Mouse (Mus musculus) embryonic facial prominence, embryonic 12.5 days (tissue): ENCODE measurements around the gene Fcmr. TPM values are rescaled to one million over a fixed set of nuclear protein-coding genes. Genes with fewer than 3 reads are reported as not detected.

Source experiments
- ATAC-seq: fragments of 200-750 bp; cut with Nextera tagmentation; 2 replicates; pipeline ENCODE4 v1.8.0; 2017; ENCODE audit not compliant: insufficient number of reproducible peaks, insufficient read depth, low FRiP score, low TSS enrichment
- H3K27ac ChIP-seq: fragments of 300-500 bp; sonication (generic); 2 replicates; pipeline ENCODE4 v1.5.1; 2016; ENCODE audit warnings: mild to moderate bottlenecking
- H3K27me3 ChIP-seq: fragments of 300-500 bp; sonication (generic); 2 replicates; pipeline ENCODE4 v1.6.1; 2016; ENCODE audit warnings: mild to moderate bottlenecking, moderate library complexity
- H3K36me3 ChIP-seq: fragments of 300-500 bp; sonication (generic); 2 replicates; pipeline ENCODE4 v1.6.1; 2016; ENCODE audit warnings: mild to moderate bottlenecking
- H3K4me1 ChIP-seq: fragments of 300-500 bp; sonication (generic); 2 replicates; pipeline ENCODE4 v1.6.1; 2016
- H3K4me2 ChIP-seq: fragments of 300-500 bp; sonication (generic); replicated peaks from 2 replicates; pipeline ENCODE4 v1.6.1; 2016; ENCODE audit warnings: mild to moderate bottlenecking, moderate library complexity
- H3K4me3 ChIP-seq: fragments of 300-500 bp; sonication (generic); 2 replicates; pipeline ENCODE4 v1.5.1; 2016; ENCODE audit warnings: mild to moderate bottlenecking
- H3K9ac ChIP-seq: fragments of 300-500 bp; sonication (generic); 2 replicates; pipeline ENCODE4 v1.6.1; 2016; ENCODE audit warnings: mild to moderate bottlenecking, moderate library complexity
- H3K9me3 ChIP-seq: fragments of 300-500 bp; sonication (generic); 2 replicates; pipeline ENCODE4 v1.6.1; 2016; ENCODE audit warnings: mild to moderate bottlenecking, moderate library complexity
- WGBS: fragments of 180-500 bp; shearing (Covaris S2); methylation state at CpG from one replicate; pipeline ENCODE4 v1.1.7; 2016; 5-methylcytosine and 5-hydroxymethylcytosine counted together
- polyA plus RNA-seq: library from polyadenylated mRNA; unstranded; fragments of >200 nt; fragmentation: Nextera tagmentation; extraction: Ambion mirVana; gene quantifications from 2 replicates; pipeline ENCODE4 v1.2.1, GENCODE M21; 2016

The Fcmr gene
- not detected in 2 replicates for polyA plus RNA-seq

DNA sequence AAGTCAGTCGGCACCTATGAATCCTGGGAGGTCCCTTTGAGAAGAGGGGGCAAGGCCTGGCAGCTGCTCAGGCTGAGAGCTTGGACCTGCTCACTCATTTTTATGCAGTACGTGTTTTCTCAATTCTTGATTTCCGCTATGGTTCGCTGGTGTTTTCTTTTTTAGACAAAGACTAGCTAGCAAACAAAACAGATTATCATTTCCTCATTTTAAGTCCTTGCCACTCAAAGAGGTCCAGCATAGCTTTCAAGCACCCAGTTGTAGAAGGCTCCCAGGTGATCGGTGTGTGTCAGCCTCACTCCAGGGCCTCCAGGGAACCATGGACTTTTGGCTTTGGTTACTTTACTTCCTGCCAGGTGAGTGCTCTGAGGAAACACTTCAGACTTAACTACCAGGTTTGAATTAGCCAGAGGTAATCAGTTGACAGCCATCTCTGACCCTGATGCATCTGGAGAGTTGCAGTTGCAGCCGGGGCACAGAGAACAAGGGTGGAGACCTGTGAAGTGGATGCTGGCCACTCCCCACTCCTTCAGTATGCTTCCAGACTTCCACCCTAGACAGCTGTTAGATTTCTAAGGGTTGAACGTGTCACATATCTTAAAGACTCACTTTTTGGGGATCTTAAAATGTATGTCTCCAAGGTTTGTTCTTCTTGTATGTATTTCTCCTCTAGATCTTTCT, at the start of gene Fcmr:
TSS of gene Fcmr (plus strand) at position 129 of the 681 bp plus-strand sequence.
- Histone ChIP-seq H3K4me1 (no peaks in the 10 kb centered on the region), H3K27me3 (no peaks in the 10 kb centered on the region), H3K4me3 (no peak within 1 kb of the TSS), H3K9me3 (no peaks in the 10 kb centered on the region), H3K4me2 (no peak within 1 kb of the TSS), H3K9ac (no peak within 1 kb of the TSS), H3K27ac (no peak within 1 kb of the TSS), H3K36me3 (no peaks in the 10 kb centered on the region)
- no peak for ATAC-seq
- WGBS = 86% methylated on average over 7 of the region's 7 CpGs

DNA sequence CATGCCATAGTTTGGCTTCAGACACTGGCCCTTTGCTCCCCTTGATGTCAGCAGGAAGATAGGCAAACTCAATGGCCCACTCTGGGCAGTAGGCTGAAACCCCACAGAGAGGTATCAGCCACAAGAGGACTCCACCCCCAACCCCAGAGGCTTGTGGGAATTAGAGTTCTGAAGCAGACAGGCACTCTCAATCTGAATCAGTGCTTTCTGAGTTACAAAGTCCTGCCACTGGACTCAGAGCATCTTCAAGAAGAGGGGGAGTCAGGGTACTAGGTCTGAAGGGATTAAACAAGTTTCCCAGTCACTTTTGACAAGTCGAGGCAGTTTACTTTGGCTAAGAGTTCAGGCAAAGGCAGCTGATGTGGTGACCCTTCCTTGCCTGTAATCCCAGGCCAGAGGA, 45.7 kb upstream of the Fcmr start:
- no peak overlapping the region for H3K4me2 ChIP-seq
- no peak overlapping the region for H3K4me3 ChIP-seq
- no peak overlapping the region for H3K9ac ChIP-seq
- 74% methylated on average over 1 of the region's 1 CpGs for WGBS
- no peak for ATAC-seq
- H3K4me1 ChIP-seq = no peaks in the 10 kb centered on the region
- H3K27ac ChIP-seq = no peak overlapping the region
- no peaks in the 10 kb centered on the region for H3K9me3 ChIP-seq
- H3K27me3 ChIP-seq = no peaks in the 10 kb centered on the region
- H3K36me3 ChIP-seq = no peaks in the 10 kb centered on the region

DNA sequence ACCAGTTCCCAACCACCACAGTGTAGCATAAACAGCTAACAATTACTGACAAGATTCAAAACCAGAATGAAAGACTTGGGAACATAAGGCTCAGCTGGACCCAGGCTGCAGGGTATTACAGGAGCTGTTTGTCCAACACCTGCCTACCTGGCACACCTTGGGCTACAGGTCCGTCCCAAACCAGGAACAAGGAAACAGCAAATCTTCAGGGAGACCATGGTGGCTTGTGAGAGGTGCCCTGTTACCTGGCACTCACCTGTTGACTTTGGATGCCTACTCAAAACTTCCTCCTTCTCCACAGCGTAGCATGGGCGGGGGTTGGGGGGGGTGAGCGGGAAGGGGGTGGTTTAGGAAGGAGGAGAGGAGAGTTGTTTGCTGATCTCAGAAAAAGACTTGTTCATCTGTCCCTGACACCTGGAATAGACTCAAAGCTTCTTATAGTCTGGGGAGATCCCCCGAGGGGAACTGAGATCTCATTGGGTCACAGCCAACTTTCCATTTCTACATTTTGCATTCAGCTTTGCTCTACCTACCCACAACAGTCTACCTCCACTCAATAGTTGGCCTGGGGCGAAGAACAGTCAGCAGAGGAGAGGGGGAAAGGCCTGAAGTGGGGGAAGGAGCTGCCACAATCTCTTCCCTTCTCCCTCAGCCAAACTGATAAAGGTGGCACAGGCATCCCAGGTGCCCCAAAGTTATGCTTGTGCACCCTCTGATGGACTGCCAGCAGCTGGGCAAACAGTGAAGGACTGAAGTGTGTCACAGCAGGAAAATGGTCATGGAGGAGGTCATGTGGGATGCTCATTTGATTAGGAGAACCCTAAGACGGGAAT, 44.9 kb upstream of the Fcmr start:
- Histone ChIP-seq H3K27ac (no peak overlapping the region), H3K27me3 (no peaks in the 10 kb centered on the region), H3K36me3 (no peaks in the 10 kb centered on the region), H3K9ac (no peak overlapping the region), H3K4me2 (no peak overlapping the region), H3K4me3 (no peak overlapping the region), H3K4me1 (no peaks in the 10 kb centered on the region), H3K9me3 (no peaks in the 10 kb centered on the region)
- WGBS = 87% methylated on average over 7 of the region's 7 CpGs
- no peak for ATAC-seq

DNA sequence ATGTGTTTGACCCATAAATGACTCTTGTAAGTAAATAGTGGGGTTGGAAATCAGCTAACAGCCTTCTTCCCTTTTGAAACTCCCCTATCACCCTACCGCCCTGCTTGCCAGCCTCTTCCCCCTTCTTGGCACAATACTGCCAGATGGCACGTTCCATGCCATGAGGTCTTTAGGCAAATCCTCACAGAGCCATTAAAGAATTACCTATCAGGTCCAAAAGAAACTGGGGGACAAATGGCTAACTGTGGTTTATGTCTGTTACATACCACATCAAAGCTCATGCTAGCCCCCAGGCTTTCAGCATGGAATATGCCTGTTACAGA, 44.4 kb upstream of the Fcmr start:
- Histone ChIP-seq H3K27me3 (no peaks in the 10 kb centered on the region), H3K36me3 (no peaks in the 10 kb centered on the region), H3K9ac (no peak overlapping the region), H3K9me3 (no peaks in the 10 kb centered on the region), H3K4me1 (no peaks in the 10 kb centered on the region), H3K27ac (no peak overlapping the region), H3K4me3 (no peak overlapping the region), H3K4me2 (no peak overlapping the region)
- 93% methylated on average over 2 of the region's 2 CpGs for WGBS
- no peak for ATAC-seq

DNA sequence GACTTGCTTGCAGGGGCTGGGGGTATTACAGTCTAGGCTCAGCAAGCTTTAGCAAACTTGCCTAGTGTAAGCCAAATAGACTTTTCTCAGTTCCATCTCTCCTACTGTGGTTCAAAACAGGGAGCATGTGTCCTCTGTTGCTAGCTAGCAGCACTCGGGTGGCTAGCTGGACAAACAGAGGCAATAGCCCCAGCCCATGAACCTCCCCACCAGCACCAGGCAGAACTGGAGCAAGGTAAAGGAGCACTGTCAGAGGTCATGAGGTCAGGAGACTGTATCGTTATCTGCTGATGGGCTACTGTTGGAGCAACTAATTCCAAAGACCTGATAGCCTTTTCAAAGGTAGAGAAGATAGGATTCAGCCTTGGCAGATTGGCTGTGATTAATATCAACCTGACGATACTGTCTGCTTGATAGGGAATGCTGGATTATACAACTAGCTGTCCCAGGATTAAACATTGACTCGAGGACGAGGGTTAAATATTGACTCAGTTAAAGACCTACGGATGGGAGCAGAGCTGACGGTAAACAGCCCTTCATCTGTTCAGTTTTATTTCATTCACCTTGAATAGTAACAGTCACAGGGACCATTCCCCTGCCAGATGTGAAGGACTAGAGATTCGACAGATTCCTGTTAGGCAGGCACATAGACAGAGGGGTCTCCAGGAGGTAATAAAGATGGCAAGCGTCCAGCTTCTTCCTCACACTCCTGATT, 43.4 kb upstream of the Fcmr start:
- no peak for ATAC-seq
- no peaks in the 10 kb centered on the region for H3K36me3 ChIP-seq
- no peak overlapping the region for H3K27ac ChIP-seq
- no peaks in the 10 kb centered on the region for H3K4me1 ChIP-seq
- no peak overlapping the region for H3K4me3 ChIP-seq
- H3K9ac ChIP-seq = no peak overlapping the region
- H3K27me3 ChIP-seq = no peaks in the 10 kb centered on the region
- 83% methylated on average over 9 of the region's 9 CpGs for WGBS
- no peaks in the 10 kb centered on the region for H3K9me3 ChIP-seq
- H3K4me2 ChIP-seq = no peak overlapping the region

DNA sequence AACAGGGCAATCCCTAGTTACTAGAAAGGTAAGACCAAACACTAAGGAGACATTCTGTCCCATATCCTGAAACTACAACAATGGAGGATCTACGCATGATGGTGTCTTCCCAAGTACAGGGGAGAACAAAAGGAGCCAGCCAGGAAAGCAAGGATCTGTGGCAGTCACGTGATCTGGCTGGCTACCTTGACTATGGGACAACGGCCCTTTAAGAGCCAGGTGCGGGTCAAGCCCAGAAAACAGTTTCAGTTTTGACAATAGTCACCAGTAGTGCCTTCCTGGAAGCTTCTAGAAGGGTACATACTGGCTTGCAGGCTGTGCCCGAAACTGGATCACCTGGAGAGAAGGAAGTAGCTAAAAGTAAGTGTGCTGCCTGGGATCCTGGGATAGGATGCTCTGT, 39.0 kb upstream of the Fcmr start, which contains the start of gene Pigr:
TSS of gene Pigr (plus strand) at position 237 of the 400 bp plus-strand sequence.
- H3K4me2 ChIP-seq = no peak within 1 kb of the TSS
- 87% methylated on average over 5 of the region's 5 CpGs for WGBS
- no peaks in the 10 kb centered on the region for H3K4me1 ChIP-seq
- H3K27ac ChIP-seq = no peak within 1 kb of the TSS
- H3K4me3 ChIP-seq = no peak within 1 kb of the TSS
- no peaks in the 10 kb centered on the region for H3K27me3 ChIP-seq
- no peak within 1 kb of the TSS for H3K9ac ChIP-seq
- no peak for ATAC-seq
- H3K9me3 ChIP-seq = no peaks in the 10 kb centered on the region
- no peaks in the 10 kb centered on the region for H3K36me3 ChIP-seq

DNA sequence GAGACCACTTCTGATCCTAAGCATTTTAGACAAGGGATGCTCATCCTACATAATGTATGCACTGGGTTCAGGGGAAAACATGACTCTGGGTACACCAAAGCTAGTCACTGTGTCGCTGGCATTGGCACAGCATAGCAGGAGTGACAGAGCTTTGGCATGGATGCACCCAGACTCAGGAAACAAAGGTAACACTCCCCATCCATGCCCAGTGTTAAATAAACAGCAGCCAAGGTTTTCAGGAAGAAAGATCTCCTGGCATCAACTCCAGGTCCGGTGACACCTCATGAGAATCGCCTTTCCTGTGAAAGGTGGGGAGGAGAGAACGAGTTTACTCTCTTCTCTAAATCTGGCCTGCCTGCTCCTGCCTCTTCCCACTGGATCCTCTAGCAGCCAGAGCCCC, 36.8 kb upstream of the Fcmr start:
- H3K36me3 ChIP-seq = no peaks in the 10 kb centered on the region
- H3K4me1 ChIP-seq = no peaks in the 10 kb centered on the region; the same call in 1 of the 2 replicates
- no peak overlapping the region for H3K4me2 ChIP-seq
- no peak overlapping the region for H3K9ac ChIP-seq
- no peaks in the 10 kb centered on the region for H3K27me3 ChIP-seq
- no peak overlapping the region for H3K27ac ChIP-seq
- 70% methylated on average over 4 of the region's 4 CpGs for WGBS
- no peak for ATAC-seq
- no peak overlapping the region for H3K4me3 ChIP-seq
- H3K9me3 ChIP-seq = no peaks in the 10 kb centered on the region

DNA sequence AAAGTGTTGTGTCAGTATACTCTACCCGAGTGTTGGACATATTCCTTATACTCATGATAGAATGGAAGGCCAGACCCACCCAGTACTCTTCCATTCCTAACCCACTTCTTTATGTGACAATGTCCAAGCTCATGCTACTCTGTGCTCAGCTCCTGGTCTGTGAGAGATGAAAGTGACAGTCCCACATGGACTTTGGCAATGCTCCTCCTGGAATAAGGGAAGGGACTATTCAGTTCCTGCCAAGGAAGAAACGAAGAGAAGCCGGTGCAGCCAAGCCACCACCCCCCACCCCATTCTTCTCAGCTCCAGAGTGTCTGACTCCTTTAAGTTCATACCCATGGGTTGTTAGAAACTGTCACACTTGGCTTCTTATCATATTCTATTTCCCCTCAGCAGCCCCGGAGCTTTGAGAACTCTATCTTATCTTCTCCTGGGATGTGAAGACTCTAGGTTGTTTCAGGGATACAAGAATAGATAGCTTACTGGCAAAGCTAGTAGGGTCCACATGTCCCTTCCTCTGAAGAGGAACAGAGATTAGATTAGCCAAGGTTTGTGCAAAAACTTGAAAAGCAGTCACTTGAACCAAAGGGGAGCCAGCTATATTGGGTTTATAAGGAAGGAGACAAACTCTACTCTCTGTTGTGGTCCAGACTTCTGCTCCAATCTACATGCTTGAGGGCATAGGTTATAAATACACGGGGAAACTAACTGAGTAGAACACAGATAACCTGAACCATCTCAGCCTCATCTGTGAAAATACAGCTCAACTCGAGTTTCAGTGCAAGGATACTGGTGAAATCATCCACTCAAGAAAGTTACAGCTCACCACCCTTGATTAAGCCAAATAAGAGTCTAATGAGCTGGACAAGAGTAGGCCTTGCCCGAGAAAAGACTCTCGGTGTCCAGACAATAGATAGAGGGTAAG, 35.3 kb upstream of the Fcmr start:
- 79% methylated on average over 8 of the region's 8 CpGs for WGBS
- H3K4me3 ChIP-seq = no peak overlapping the region
- no peak overlapping the region for H3K27ac ChIP-seq
- ATAC-seq = no peak
- H3K36me3 ChIP-seq = no peaks in the 10 kb centered on the region
- H3K9me3 ChIP-seq = no peaks in the 10 kb centered on the region
- no peaks in the 10 kb centered on the region for H3K27me3 ChIP-seq
- H3K4me1 ChIP-seq = no peaks in the 10 kb centered on the region; the same call in 1 of the 2 replicates
- no peak overlapping the region for H3K4me2 ChIP-seq
- no peak overlapping the region for H3K9ac ChIP-seq

- no peak overlapping the region for H3K9ac ChIP-seq
- no peak overlapping the region for H3K4me3 ChIP-seq
- H3K9me3 ChIP-seq = no peaks in the 10 kb centered on the region
- no peaks in the 10 kb centered on the region for H3K36me3 ChIP-seq
- H3K27me3 ChIP-seq = no peaks in the 10 kb centered on the region
- no peak overlapping the region for H3K4me2 ChIP-seq
- no peak overlapping the region for H3K27ac ChIP-seq
- ATAC-seq = no peak
- no peaks in the 10 kb centered on the region; the same call in 1 of the 2 replicates for H3K4me1 ChIP-seq
- WGBS = 74% methylated on average over 5 of the region's 5 CpGs
Measured at GRCm38 (mm10) chr1:130832230-130833149, 33.0 kb upstream of the Fcmr start.

GRCm38 (mm10) chr1:130835161-130835936, 30.1 kb upstream of the Fcmr start:
- no peak overlapping the region for H3K27ac ChIP-seq
- no peaks in the 10 kb centered on the region for H3K27me3 ChIP-seq
- H3K9ac ChIP-seq = no peak overlapping the region
- no peaks in the 10 kb centered on the region; the same call in 1 of the 2 replicates for H3K4me1 ChIP-seq
- no peak overlapping the region for H3K4me2 ChIP-seq
- WGBS = 85% methylated on average over 6 of the region's 6 CpGs
- no peak overlapping the region for H3K4me3 ChIP-seq
- no peak for ATAC-seq
- no peaks in the 10 kb centered on the region for H3K9me3 ChIP-seq
- H3K36me3 ChIP-seq = no peaks in the 10 kb centered on the region
